Mouse (Mus musculus): ENCODE results near the gene Rhbdd1.

The Rhbdd1 gene

DNA sequence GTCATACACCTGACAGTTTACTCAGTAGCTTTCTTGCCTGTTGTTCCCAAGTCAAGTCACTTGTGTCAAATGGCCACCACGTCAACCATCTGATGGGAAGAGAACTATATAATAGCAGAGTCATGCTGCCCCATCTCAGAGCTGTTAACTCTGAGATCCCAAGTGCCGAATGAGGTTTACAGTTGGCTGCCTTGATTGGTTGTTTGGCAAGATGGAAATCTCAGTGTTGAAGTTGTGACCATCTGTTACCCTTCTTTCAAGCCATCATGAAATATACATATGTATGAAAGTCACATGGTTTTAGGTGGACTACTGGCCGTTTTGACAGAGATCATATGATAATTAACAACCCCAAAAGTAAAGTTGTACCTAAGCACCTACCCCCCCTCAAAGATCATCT is 121.0 kb downstream of the Rhbdd1 start:
- no peak for DNase-seq

DNA sequence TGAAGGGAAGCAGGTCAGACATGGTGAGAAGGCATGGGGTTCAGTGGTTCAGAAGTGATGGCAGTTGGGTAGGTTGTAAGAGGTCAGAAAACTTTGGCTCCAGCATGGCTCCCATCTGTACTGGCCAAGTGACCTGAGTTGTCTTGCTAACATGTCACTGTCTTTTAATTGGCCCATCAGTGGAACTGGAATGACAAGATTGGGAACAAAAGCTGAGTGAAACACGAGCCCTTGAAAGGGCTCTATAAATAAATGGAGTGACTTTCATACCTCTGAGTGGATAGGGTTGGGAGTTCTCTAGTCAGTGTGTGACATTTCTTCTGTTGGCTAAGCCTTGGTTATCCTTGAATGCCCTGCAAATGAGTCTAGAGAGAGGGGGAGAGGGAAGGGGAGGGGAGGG is 123.9 kb downstream of the Rhbdd1 start:
- no peak for DNase-seq

DNA sequence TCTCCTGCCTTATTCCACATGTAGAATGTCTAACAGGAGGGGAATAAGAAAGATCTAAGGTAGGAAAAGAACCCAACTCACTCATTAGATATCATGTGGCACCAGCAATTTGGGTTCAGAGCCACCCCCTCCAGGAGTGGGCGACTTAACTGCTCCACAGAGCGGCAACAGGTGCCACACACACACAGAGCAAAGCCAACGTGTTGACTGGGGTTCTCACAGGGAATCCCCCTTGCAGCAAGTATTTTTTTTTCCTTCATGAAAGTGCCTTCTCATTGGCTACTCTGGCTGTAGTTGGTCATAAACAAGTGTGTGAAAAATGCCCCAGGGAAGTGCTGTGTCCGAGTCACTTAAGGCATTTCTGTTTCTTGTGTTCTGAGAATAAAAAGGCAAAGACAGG is 127.3 kb downstream of the Rhbdd1 start:
- DNase-seq, result no peak

DNA sequence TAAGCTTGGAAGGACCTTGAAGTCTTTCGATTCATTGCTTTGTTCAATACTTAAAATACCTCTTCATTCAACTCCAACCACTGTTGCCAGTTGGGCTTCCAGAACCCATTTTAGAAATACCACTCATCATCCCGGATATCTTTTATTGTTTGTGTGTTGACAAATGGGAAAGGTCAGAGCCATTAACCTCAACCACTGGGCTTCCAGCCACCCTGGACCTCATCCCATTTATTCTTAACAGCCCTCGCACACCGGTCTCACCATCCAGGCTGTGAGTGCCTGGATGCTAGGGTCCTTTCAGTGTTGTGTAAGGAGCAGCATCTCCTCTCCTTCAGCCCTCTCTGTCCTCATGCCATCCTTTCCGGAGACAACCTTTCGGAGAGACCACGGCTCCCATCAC is 129.8 kb downstream of the Rhbdd1 start:
- DNase-seq, result no peak

DNA sequence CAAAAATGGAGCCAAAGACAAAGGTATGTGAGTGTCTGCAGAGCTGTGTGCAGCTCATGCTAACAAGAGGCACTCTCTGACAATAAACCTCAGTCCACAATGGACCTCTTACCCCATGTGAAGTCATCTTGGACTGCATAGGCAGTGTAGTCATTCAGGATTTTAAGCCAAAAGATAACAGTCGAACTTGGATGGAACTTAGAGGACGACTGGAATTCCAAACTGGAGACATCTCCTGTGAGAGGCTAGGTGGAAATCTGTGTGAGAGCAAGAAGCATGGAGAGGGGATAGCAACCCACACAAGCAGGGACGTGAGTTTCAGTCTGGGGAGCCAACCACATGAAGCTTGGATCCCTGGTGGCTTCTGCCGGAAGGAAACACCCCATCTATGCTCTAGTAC is 133.6 kb downstream of the Rhbdd1 start:
- no peak for DNase-seq

DNA sequence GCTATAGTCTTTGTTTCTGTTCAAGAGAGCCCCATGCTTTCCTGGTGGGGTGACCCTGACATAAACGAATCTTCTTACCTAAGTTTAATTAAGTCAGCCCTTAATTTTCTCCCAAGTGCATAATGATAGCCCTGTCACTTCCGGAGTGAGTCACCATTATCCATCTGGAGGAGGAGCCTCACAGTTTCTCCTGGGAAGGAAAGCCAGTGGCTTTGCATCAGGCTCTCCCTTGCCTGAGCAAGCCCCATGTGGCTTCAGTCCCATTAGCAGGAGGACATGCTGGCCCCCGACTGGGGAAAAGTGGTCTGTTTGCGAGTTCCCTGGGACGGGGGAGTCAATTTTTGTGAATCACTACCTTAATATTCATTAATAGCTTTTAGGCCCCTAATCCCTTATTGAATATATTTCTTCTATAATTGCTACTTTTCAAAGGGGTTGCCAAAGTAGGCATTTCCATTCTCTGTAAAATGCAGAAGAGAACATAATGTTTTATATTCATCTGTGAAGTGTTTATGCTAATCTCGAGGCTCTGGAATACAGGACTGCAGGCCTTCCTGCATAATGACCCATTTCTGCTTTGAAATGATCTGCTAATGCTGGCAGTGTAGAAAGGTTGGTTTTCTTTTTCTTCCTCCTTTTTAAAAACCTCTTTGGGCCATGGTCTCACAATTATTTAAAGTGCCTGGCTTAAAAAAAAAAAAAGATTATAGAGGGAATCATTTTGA is 135.8 kb downstream of the Rhbdd1 start:
- no peak for DNase-seq

DNA sequence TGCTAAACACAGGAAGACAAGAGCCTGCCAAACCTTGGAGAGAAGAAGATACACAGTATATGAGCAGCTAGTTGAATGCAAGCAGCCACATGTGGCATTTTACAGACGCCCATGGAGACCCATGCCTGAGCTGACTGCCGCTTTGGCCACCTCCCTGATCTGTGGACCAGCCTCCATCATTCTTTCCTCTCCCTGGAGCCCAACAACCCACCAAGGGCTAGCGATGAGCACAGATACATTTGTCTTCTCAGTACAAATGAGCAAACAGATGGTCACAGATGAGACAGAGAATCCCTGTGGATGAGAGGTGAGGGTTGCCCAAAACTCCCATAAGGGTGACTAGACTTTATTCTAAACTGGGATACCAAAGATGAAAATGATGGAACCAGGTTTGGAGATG is 137.8 kb downstream of the Rhbdd1 start:
- no peak for DNase-seq

DNA sequence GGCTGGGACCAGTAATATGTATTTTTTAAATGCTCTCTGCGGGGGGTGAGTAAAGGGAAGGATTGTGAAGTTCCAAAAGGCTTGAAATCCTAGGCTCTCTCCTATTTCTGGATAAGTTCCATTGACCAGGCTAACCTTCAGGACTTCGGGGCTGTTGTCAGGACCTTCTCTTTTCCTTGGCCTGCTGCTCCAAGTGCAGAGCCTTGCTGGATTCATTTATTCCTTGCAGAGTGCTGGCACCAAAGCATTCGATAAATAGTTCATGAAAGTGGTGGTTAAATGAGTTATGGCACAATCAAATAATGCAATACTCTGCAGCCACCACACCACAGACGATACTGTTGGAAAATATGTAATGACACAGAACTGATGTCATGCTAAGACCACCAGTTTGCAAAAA is 143.1 kb downstream of the Rhbdd1 start:
- no peak for DNase-seq

DNA sequence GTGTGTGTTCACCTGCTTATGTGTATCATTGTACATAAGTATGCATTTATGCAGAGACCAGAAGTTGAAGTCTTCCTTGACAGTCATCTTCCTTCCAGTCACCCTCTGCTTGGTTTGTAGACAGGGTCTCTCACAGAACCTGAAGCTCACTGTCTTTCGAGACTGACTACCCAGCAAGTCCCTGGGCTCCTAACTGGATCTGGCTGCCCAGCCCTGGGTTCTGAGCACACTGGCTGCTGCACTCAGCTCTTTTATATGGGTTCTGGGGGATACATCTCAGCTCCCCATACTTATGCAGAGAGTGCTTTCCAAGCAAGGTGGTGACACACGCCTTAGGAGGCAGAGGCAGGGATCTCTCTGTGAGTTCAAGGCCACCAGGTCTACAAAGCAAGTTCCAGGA is 143.7 kb downstream of the Rhbdd1 start:
- no peak for DNase-seq

DNA sequence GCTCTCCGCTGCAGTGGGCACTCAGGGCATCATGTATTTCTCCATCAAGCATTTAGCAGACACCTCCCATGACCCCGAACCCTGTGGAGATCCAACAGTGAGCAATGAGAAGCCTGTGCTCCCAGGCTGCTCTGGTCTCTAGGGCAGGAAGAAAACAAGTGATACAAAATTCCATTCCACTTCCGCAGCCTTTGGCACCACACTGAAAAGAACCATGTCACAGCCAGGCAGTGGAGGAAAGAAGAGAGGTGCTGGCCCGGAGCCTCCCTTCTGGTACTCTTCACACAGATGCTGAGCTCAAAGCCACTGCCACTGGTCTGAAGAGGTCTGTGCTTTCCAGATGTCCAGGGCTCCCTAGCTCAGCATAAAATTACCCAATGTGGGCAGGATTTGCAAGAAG is 144.8 kb downstream of the Rhbdd1 start:
- no peak for DNase-seq

DNA sequence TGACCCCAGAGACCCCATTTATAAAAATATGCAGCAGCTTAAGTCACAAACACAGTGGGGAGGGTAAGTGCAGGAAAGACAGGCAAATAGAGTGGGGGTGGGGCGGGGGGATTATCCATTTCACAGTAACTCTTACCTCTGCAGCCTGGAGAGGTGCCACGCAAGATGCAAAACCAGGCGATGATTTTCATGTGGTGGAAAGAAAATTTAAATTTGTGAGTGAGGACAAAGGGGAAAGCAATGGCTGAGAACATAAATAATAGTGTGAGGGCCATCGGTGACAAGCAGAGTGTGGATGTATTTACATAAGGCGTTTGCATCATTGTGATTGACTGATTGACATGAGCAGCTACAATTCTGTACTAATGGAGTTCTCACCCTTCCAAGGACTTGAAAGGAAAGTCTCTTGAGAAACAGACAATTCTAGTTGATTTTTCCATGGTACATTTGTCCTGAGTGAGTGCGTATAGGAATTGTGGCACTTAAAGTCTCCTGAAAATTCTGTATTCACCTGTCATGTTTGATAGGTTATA is 149.1 kb downstream of the Rhbdd1 start:
- no peak for DNase-seq

DNA sequence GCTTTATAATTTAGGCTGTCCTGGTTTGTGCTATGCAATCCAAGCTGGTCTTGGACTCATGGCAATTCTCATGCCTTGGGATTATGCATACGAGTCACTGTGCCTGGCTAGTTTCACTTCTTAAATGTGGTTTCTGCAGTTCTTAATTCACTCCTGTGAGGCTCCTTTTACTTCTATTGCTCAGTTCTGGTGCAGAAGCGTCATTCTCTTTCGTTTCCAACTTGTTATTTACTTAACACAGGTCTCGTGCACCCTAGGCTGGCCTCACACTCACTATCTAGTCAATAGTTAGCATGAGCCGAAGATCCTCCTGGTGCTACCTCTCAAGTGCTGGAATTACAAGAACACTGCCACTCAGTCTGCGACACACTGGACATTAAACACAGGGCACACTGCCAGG is 152.6 kb downstream of the Rhbdd1 start:
- DNase-seq, result no peak

DNA sequence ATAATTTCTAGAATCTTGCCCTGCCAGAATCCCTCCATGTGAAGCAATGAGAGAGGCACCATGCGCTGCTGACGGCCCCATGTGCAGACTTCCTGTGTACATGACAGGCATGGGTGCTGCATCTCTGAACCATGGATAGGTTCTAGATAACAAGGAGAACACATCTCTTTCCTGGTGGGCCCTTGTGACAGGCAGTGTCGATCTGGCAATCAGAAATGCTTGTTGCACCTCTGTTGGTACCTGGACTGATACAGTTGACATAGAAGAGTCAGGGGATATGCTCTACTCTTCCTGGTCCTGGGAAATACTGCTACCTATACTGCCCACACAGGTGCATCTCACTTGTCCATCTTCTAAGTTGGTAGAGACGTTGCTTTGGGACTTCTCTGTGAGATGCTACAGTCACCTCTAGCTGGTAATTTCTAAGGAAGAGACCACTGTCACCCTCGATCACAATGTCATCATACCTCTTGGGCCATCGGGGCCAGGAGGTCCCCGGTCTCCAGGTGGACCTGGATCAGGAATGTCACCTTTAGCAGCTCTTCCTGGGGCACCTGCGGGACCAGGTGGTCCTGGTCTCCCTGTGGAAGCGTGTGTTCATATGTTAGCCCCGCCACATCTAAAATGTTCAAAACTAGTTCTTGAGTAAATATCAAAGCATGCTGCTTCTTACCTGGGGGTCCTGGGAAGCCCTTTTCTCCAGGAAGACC is 154.4 kb downstream of the Rhbdd1 start:
- DNase-seq, result no peak

DNA sequence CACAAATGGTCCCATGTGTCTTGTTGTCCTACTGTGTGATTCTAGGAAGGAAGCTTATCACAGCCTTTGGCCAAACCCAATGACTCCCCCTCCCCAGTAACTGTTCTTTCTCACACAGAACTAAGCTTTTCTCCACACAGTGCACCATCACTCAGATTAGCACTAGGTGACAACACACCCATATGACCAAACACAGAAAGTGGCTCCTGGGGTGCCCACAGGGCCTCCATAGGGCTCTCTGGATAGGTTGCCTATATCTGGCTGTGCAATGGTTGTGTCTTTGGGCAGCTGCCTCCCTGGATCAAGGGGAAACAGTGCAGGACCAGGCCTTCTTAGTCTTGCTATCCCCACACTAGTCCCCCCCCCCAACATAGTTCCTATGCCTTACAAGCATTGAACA is 157.2 kb downstream of the Rhbdd1 start:
- no peak for DNase-seq

DNA sequence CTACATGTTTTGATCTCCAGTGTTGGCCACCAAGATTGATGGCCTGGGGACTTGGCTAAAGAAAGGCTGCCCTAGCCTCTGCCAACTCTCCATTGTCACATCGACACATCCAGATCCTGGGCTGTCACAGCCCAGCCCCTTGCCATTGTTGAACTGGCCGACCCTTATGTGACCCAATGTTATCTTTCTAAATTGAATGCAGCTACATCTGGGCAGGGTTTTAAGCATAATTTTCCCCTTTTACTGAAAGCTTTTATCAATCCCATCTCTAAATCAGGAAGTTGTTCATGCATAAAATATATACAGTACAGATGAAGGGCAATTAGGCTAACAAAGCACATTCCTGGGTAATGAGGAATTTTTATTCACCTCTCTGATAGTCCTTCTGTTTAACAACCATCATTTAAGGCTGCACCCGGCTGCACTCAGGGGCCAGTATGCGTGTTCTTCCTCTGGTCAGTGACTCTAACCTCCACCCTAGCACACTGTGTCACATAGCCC is 158.3 kb downstream of the Rhbdd1 start:
- DNase-seq, result no peak

DNA sequence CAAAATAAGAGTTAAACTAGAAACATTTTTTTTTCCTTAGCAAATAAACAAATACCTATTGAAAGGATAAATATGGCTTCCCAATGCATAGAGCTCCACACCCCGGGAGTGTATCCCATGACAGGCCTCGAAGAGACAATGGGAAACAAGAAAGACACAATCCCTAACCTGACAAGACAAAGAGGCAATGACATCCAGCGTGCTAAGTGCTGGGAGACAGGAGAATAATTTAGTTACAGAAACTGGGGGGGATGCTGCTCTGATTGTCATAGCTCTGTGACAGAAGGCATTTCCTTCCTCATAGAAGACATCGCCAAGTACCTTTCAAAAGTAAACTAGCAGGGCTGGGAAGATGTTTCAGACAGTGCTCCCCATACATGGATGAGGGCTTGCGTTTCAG is 159.0 kb downstream of the Rhbdd1 start:
- DNase-seq, result no peak

DNA sequence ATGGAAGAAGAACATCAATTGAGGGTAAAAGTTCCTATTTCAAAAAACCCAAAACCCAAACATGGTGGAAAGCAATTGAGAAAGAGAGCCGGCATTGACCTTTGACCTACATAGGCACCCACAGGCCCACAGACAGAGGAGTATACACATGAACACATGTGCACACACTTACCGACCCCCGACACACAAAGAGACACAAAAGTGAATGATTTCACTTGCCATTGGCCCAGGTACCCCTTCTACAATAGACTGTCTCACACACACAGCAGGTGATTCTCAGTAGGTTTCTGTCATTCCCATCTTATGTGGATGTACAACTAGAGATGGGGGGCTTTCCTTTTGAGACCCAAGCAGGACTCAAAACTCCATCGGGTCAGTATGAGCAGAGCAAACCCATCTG is 159.6 kb downstream of the Rhbdd1 start:
- DNase-seq, result no peak

DNA sequence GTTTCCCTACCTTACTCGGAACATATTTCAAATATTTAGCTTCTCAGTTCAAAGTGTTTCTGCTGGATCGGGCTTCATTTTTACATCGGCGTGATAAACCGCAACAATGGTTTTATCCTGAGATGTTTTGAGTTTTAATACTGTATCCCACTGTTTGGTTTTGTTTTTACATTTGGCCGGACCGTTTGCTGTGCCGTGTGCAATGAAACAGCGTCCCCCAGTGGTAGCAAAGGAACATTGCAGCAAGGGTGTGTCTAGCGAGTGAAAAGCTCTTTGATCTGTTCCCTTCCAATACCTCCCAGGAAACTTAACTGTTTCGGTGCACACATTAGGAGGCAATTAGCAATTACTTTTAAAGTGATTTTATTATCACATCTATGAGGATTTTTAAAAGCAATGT is 160.0 kb downstream of the Rhbdd1 start:
- no peak for DNase-seq

DNA sequence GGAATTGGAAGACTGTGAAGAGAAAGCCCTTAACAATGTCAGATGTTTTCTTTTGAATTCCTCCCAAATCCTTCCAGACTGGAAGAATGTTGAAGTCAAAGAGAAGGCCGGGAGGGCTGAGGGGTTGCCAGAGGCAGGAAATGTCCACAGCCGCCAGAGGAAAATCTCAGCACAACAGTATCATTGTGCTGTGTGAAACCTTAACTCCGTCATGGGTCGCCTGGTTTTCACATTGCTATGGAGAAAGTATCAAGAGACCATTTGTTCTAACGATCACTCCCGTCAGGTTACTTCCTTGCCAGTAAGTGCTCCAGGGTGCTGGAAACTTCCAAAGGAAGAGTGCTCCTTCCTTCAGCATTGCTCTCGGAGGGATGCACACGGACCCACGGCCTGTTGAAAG is 160.5 kb downstream of the Rhbdd1 start:
- no peak for DNase-seq

DNA sequence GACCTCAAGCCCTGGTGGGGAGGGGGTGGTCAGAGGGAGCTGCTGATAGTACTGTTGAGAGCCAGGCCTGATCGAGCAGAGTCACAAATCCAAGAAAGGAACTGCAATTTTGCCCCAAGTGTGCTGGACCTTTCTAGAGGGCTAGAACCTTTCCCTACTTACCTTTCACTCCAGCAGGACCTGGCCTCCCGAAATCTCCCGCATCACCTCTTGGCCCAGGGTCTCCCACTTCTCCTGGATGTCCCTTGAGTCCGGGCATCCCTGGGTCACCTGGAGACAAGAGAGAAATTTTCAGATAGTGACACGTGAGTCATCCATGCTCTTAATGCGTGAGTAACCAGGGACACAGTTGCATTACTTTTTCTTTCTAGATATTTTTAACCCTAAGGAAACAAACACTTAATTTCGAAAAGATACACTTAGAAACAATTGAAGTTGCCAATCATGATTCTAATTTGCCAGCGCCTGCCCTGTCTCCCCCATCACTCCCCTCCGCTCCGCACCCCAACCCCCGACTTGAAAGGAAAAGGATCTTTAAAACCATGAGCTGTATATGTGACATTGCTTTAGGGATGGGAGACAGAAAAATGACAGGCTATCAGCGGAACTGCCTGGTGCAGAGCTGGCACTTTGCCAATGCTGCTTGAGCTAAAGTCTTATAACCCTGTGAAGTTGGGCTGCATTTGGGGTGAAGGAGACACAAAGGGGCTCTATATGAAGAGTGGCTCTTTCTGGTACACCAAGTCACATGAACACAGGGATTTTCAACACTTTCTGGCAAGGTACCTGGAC is 163.6 kb downstream of the Rhbdd1 start:
- DNase-seq, result no peak

DNA sequence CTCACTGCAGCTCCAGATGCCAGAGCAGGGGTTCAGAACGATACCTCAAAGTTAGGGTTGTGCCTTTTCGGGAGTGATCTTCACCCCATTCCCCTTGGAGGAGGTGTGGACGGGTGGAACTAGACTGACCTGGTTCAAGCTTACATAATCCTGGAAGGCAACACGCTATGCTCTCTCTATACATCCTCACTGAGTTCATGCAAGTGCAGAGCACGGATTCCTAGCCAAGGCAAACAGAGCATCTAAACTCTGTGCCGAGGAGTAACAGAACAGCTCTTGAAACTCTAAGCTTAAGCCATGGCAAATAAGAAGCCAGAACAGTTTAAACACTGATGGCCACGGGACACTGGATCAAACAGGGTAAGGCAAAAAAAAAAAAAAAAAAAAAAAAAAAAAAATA is 166.1 kb downstream of the Rhbdd1 start:
- no peak for DNase-seq

DNA sequence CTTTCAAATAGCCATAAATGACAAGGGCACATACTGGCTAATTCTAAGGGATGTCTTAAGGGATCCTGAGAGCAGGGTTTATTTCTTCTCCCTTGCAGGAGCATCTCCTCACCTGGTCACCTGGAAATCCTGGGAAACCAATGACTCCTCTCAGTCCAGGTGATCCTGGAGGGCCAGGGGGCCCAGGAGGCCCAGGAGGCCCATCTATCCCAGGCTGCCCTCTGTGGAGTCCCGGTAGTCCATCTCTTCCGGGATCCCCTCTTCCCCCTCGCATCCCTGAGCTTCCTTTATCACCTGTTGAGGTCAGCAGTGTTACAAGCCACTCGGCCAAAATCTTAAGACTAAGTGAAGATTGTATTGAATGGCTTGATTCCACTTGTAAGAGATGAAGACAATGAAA is 170.1 kb downstream of the Rhbdd1 start:
- DNase-seq, result no peak

DNA sequence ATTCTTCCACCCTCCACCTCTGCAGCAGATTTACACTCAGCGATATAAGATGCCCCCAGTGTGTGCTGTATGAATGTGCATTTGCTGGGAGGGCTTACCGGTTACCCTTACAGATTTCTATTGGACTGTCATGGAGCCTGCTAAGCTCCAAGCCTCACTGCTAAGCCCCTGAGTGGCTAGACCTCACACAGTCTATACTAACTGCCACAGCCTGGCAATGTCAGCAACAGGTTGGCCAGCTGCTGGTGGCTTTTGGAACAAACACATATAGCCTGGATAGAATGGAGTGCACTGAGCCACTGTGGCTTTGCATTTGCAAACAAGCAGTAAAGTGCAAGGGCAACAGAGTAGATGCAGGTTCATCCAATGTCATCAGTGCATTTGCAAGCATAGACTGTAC is 175.7 kb downstream of the Rhbdd1 start:
- DNase-seq, result no peak

All from thymus, adult 18-20 months (tissue).